Mouse (Mus musculus): ENCODE data around the gene Ptpn9. TPM values are rescaled to one million over a fixed set of nuclear protein-coding genes. Genes with fewer than 3 reads are reported as not detected.

Ptpn9 gene
- total RNA-seq, 2 experiments from 2014 or later, result 39.2 to 41.3 TPM

Other genes with a start within 250 kb of the Ptpn9 start
- 100 to 1,000 TPM; 224 to 247 TPM for gene Lingo1, start 198.5 kb upstream of the Ptpn9 start, total RNA-seq (2021)
- gene Odf3l1, start 130.2 kb upstream of the Ptpn9 start, total RNA-seq (2021), result not detected
- gene Cspg4, start 129.9 kb upstream of the Ptpn9 start, total RNA-seq (2021), result 10 to 100 TPM; 21.8 to 23.7 TPM
- 1 to 10 TPM; 3.1 to 3.8 TPM for gene Snx33, start 66.6 kb upstream of the Ptpn9 start, total RNA-seq (2021)
- gene Imp3, start 57.4 kb upstream of the Ptpn9 start, total RNA-seq (2021), result 10 to 100 TPM; 52.1 to 53.0 TPM
- 10 to 100 TPM; 16.7 to 16.9 TPM for gene Snupn, start 44.0 kb upstream of the Ptpn9 start, total RNA-seq (2021)
- 10 to 100 TPM; 42.4 to 45.8 TPM for gene Sin3a, start 77.1 kb downstream of the Ptpn9 start, total RNA-seq (2021)
- 100 to 1,000 TPM; 190 to 207 TPM for gene Man2c1, start 135.8 kb downstream of the Ptpn9 start, total RNA-seq (2021)
- gene Neil1, start 153.4 kb downstream of the Ptpn9 start, total RNA-seq (2021), result 1 to 10 TPM; 7.6 to 8.8 TPM
- 100 to 1,000 TPM in 1 of 2 experiments, 10 to 100 TPM in 1; 99.8 to 101 TPM for gene Commd4, start 163.4 kb downstream of the Ptpn9 start, total RNA-seq (2021)
- gene Trcg1, start 241.6 kb downstream of the Ptpn9 start, total RNA-seq (2021), result not detected